Mouse (Mus musculus) layer of hippocampus, postnatal 36 days (tissue): ENCODE measurements around the gene Cd5. TPM values are rescaled to one million over a fixed set of nuclear protein-coding genes. Genes with fewer than 3 reads are reported as not detected.

Experiments used
- DNase-seq, 2 experiments: peaks; one replicate each; pipeline ENCODE4 v3.0.0; 2022
- total RNA-seq, 2 experiments: library from RNA; stranded (reverse); gene quantifications; 2 replicates each; pipeline ENCODE4 v1.2.3; 2021

Cd5 gene
- total RNA-seq, 2 experiments from 2014 or later, result not detected

GRCm38 (mm10) chr19:10701013-10701726 lies 37.6 kb downstream of the Cd5 start:
- DNase-seq, result no peak

- DNase-seq, result no peak
Observed at GRCm38 (mm10) chr19:10699851-10700250, 39.0 kb downstream of the Cd5 start.

GRCm38 (mm10) chr19:10698131-10698991 lies 40.4 kb downstream of the Cd5 start:
- no peak for DNase-seq

GRCm38 (mm10) chr19:10695801-10696200 lies 43.0 kb downstream of the Cd5 start:
- DNase-seq, result no peak

GRCm38 (mm10) chr19:10693926-10694682 lies 44.7 kb downstream of the Cd5 start:
- no peak for DNase-seq

DNA sequence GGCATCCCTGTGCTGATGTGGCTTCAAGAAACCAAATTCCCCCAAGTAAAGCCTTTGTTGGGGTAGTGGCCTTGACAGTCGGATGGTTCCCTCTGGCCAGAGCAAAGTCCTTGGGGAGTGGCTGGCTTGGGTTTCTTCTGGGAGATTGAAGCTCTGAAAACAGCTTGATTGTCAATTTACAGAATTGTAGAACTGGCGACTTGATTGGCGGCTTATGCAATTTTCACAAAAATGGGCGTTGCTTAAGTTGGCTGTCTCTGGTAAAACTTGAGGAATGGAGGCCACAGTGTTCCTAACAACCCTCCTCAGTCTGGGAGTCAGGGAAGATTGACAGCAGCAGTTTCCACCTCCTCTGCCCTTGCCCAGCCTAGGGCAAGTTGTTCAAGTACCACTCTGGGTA lies 46.4 kb downstream of the Cd5 start:
- no peak for DNase-seq

- no peak for DNase-seq
Observed at GRCm38 (mm10) chr19:10691660-10692059, 47.1 kb downstream of the Cd5 start.

- no peak for DNase-seq
Observed at GRCm38 (mm10) chr19:10691121-10691520, 47.7 kb downstream of the Cd5 start.

DNA sequence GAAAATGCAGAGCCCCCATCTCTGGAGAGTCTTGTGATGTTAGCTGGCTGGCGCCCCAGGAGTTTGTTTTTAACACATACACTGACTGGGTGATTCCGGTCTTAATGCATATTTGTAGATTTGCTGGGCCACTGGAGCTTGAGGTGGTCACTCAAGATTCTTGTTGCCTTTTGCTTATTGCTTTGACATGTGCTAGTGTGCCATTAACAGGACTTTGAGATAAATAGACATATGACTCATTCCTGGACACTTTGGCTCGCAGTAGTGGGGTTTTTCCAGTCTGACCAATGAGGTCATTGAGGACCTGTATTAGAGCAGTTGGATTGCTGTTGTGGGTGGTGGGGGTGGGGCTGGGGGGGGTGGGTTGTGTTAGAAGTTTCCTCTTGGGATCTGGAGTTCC lies 48.5 kb downstream of the Cd5 start:
- no peak for DNase-seq

- DNase-seq, result no peak
Observed at GRCm38 (mm10) chr19:10689470-10690166, 49.2 kb downstream of the Cd5 start.

DNA sequence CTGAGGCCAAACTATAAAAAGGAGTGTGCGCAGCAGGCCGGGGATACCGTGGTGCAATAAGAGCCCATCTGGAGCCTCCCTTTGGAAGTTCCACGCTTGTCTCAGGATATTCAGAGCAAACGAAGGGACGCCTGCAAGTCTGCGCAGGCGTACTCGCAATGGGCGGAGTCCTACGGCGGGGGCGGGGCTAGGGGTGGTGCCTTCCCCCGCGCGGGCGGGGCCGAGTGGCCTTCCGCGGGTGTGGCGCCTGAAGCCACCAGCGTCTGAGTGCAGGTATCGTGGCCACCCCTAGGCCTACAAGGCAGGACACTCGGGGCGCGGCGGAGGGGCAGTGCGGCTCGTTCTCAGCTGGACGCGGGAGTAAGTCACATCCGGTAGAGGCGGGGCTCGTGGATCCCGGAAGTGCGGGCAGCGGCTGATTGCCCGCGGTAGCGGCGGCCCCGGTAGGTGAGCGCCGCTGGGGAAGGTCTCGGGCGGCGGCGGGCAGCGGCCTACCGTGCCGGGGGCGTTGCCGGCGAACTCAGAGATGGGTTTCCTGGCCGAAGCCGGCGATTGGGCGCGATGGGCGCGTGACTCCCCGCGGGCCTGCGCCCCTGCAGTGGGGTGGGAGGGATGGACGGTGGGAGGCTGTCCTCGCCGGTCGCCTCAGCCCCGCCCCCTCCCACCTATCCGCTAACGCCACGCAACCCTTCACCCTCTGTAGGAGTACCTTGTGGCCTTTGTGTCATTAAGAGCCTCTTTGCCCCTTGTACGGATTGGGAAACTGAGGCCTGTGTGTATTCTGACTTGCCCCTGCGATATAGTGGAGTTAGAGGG lies 50.1 kb downstream of the Cd5 start, which contains the start of gene Vps37c:
TSS of gene Vps37c (plus strand) at position 199 of the 816 bp plus-strand sequence.
- peak; percentile 93 to 94 for DNase-seq

GRCm38 (mm10) chr19:10685727-10686126 lies 53.1 kb downstream of the Cd5 start:
- no peak for DNase-seq

- no peak for DNase-seq
Observed at GRCm38 (mm10) chr19:10685081-10685480, 53.7 kb downstream of the Cd5 start.

DNA sequence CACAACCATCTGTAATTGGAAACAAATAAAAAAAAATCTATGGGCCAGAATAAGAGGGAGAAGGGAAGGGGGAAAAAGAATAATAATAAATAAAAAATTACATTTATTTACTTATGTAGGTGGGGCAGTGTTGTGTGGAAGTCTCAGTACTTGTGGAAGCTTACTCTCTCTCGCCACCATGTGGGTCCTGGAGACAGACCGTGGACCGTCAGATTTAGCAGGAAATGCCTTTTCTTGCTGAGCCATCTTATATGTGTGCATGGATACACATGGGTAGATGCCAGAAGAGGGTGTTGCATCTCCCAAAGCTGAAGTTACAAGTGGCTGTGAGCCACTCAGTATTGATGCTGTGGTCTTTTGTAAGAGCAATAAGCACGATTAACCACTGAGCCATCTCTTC lies 57.2 kb downstream of the Cd5 start:
- DNase-seq, result no peak

DNA sequence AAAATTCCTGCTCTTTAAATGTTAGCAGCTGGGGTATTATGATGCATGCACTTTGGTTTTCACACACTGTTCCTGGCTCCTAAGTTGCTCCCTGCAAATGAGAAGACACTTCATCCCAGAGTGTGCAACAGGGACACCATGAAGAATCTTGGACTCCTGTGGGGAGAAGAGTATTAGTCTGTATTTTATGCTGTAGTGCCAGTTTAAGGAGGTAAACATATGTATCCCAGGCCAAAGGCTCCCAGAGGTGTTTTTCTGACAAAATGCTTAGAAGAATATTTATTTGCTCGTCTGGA lies 60.1 kb downstream of the Cd5 start:
- no peak for DNase-seq

- peak; percentile 62 to 82 for DNase-seq
Observed at GRCm38 (mm10) chr19:10677915-10678771, 60.7 kb downstream of the Cd5 start, which contains the start of gene Pga5. TSS of gene Pga5 (minus strand) at chr19:10678071.

DNA sequence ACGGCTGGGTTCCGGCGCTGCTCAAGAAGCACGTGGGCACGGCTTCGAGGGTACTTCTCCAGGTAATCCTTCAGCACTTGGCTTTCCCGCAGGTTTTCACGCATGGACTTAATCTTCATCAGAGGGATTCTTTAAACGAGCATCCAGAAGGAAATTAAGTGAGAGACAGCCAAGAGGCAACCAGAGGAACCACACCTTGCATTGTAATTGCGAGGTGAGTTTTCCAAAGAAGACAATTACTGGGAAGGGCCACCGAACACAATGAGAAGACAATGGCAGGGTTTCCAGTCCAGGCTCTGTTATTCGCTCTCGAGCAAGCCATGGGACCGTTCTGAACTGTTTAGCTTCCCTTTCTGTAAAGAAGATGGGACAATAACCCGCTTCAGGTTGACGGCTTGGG lies 62.1 kb downstream of the Cd5 start:
- DNase-seq, result no peak

- no peak for DNase-seq
Observed at GRCm38 (mm10) chr19:10673275-10673674, 65.5 kb downstream of the Cd5 start.

GRCm38 (mm10) chr19:10671854-10672417 lies 66.9 kb downstream of the Cd5 start:
- DNase-seq, result no peak

DNA sequence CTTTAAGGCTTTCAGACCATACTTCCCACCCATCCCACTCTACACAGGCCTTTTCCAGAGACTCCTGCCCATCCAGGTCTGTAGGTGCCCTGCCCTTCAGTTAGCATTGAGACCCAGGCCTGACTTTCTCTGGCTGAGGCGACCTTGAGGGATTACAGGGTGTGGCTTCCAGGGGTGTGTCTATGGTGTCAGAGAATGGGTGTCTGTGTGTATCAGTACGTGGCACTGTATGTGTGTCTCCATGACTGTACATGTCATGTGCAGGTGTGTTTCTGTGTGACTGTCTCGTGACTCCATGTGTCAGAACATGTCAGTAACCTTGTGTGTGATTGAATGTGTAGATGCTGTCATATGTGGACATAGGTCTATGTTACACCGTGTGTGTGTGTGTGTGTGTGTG lies 67.5 kb downstream of the Cd5 start:
- DNase-seq, result no peak
